ENCODE assay signal across 24 mouse cellular contexts in genomic region chr5:73241966-73242365, GRCm38 (mm10). TPM values are rescaled to one million over a fixed set of nuclear protein-coding genes. Genes with fewer than 3 reads are reported as not detected.
A peak's percentile ranks its signal among the peaks of the same experiment; 100 is the strongest.
DNase-seq lines count a peak whose midpoint lies in the region; ATAC-seq and TF ChIP-seq lines count a peak whose summit lies in the region.
"Had no signal": no experiment of that assay in that cellular context is flagged by ENCODE, and none has a peak within 500 bp of the region (broad histone marks: within the 10 kb centered on the region; RNA-seq: fewer than 3 reads in every experiment).

No protein-coding gene starts in this region.

- peaks cover 33% of the 10 kb centered on the region for H3K4me1 ChIP-seq in forebrain, embryonic 13.5 days
- peaks cover 18% of the 10 kb centered on the region for H3K4me1 ChIP-seq in forebrain, embryonic 12.5 days
- peaks cover 14% of the 10 kb centered on the region for H3K4me1 ChIP-seq in heart, adult 2 months (ENCODE audit: control insufficient read depth, insufficient read depth, low read length)
- H3K4me1 ChIP-seq in midbrain, embryonic 13.5 days (replicated peaks), result peaks cover 24% of the 10 kb centered on the region
- H3K4me1 ChIP-seq in midbrain, embryonic 11.5 days (ENCODE audit: control insufficient read depth, insufficient read depth, low read length), result peaks cover 5% of the 10 kb centered on the region
- peaks cover 9% of the 10 kb centered on the region for H3K4me1 ChIP-seq in limb, embryonic 10.5 days

- TF ChIP-seq EP300 in heart, adult 2 months (IDR thresholded peaks at IDR 0.05; ENCODE audit: insufficient read depth, low read depth, low read length), result no peak

- TF ChIP-seq POLR2A in heart, adult 2 months (IDR thresholded peaks at IDR 0.05; ENCODE audit: insufficient read depth, low read depth, low read length), result no peak
- no peak for TF ChIP-seq POLR2A in brain, embryonic 14.5 days (IDR thresholded peaks at IDR 0.05; ENCODE audit: borderline replicate concordance, extremely low read depth, insufficient read depth, insufficient read length, poor library complexity, severe bottlenecking)

- no peaks in the 10 kb centered on the region for H3K36me3 ChIP-seq in forebrain, embryonic 13.5 days (ENCODE audit: poor library complexity, severe bottlenecking)
- H3K36me3 ChIP-seq in forebrain, embryonic 12.5 days (replicated peaks), result no peaks in the 10 kb centered on the region
- peaks cover 4% of the 10 kb centered on the region for H3K36me3 ChIP-seq in heart, adult 2 months (ENCODE audit: control insufficient read depth, insufficient read depth, low read length)
- H3K36me3 ChIP-seq in midbrain, embryonic 13.5 days, result no peaks in the 10 kb centered on the region
- no peaks in the 10 kb centered on the region for H3K36me3 ChIP-seq in midbrain, embryonic 11.5 days (ENCODE audit: control insufficient read depth, insufficient read depth, low read length)
- no peaks in the 10 kb centered on the region for H3K36me3 ChIP-seq in limb, embryonic 10.5 days
- H3K36me3 ChIP-seq: heart, embryonic 13.5 days; hindbrain, embryonic 10.5 days; hindbrain, embryonic 15.5 days; intestine, embryonic 15.5 days; limb, embryonic 13.5 days; lung, embryonic 15.5 days; midbrain, embryonic 10.5 days; stomach, embryonic 15.5 days had no signal

- TF ChIP-seq CTCF in heart, adult 2 months (IDR thresholded peaks at IDR 0.05), result no peak
- TF ChIP-seq CTCF in brain, embryonic 14.5 days (IDR thresholded peaks at IDR 0.05; ENCODE audit: borderline replicate concordance, extremely low read depth, insufficient read depth, insufficient read length), result no peak

- no peak overlapping the region for H3K4me2 ChIP-seq in forebrain, embryonic 13.5 days
- H3K4me2 ChIP-seq in forebrain, embryonic 12.5 days, result no peak overlapping the region
- no peak overlapping the region for H3K4me2 ChIP-seq in midbrain, embryonic 13.5 days (replicated peaks)
- no peak overlapping the region for H3K4me2 ChIP-seq in midbrain, embryonic 11.5 days
- H3K4me2 ChIP-seq: heart, embryonic 13.5 days; hindbrain, embryonic 15.5 days; intestine, embryonic 15.5 days; limb, embryonic 13.5 days; liver, embryonic 11.5 days; lung, embryonic 15.5 days; stomach, embryonic 15.5 days had no signal

- WGBS in forebrain, embryonic 13.5 days, result 45% methylated on average over 8 of the region's 8 CpGs
- WGBS in forebrain, embryonic 12.5 days, result 70% methylated on average over 8 of the region's 8 CpGs
- WGBS in heart, adult 2 months, result 27% methylated on average over 8 of the region's 8 CpGs
- WGBS in midbrain, embryonic 13.5 days, result 65% methylated on average over 8 of the region's 8 CpGs
- WGBS in midbrain, embryonic 11.5 days, result 81% methylated on average over 8 of the region's 8 CpGs
- 94% methylated on average over 8 of the region's 8 CpGs for WGBS in limb, embryonic 10.5 days

- intact Hi-C loops in heart, adult 2 months (cut with DNase I), result no loop called here
- intact Hi-C loops in heart, postnatal 14 days (cut with DNase I), result no loop called here

- 0 out of 2 replicates have a peak overlapping the region, but pooled peaks have one; percentile 27 for H3K27ac ChIP-seq in forebrain, embryonic 13.5 days
- H3K27ac ChIP-seq in forebrain, embryonic 12.5 days, result no peak overlapping the region
- H3K27ac ChIP-seq in heart, adult 2 months, result peak overlapping the region; percentile 18; the same call in 1 of the 2 replicates
- 0 out of 2 replicates have a peak overlapping the region, but pooled peaks have one; percentile 5 for H3K27ac ChIP-seq in midbrain, embryonic 13.5 days
- no peak overlapping the region for H3K27ac ChIP-seq in midbrain, embryonic 11.5 days (ENCODE audit: low read depth, low read length)
- H3K27ac ChIP-seq in limb, embryonic 10.5 days, result no peak overlapping the region
- H3K27ac ChIP-seq: heart, embryonic 13.5 days; hindbrain, embryonic 10.5 days; hindbrain, embryonic 15.5 days; intestine, embryonic 15.5 days; limb, embryonic 13.5 days; lung, embryonic 15.5 days; midbrain, embryonic 10.5 days; stomach, embryonic 15.5 days had no signal

- no peak for DNase-seq in heart, adult 2 months
- no peak for DNase-seq in heart, postnatal 14 days
- no peak for DNase-seq in midbrain, embryonic 11.5 days (ENCODE audit: low spot score, missing footprints)
- peak; percentile 61 for DNase-seq in brain, embryonic 14.5 days (ENCODE audit: low read depth)
- no peak for DNase-seq in limb, embryonic 10.5 days (ENCODE audit: low spot score)
- DNase-seq: adrenal gland, adult 2 months; gastrocnemius, postnatal 25 days; heart, adult 11 months; heart, postnatal 10 days; kidney, adult 9 months; kidney, postnatal 10 days; right cerebral cortex, postnatal 25 days had no signal

- H3K9ac ChIP-seq in forebrain, embryonic 13.5 days, result no peak overlapping the region
- no peak overlapping the region for H3K9ac ChIP-seq in forebrain, embryonic 12.5 days
- no peak overlapping the region for H3K9ac ChIP-seq in heart, adult 2 months (ENCODE audit: low read depth, low read length)
- H3K9ac ChIP-seq in midbrain, embryonic 13.5 days (replicated peaks), result no peak overlapping the region
- no peak overlapping the region for H3K9ac ChIP-seq in midbrain, embryonic 11.5 days (ENCODE audit: low read length)
- H3K9ac ChIP-seq: heart, embryonic 13.5 days; hindbrain, embryonic 15.5 days; intestine, embryonic 15.5 days; limb, embryonic 13.5 days; lung, embryonic 15.5 days; stomach, embryonic 15.5 days had no signal

- ATAC-seq in forebrain, embryonic 13.5 days, result no peak; the same call in 1 of the 2 replicates
- no peak for ATAC-seq in forebrain, embryonic 12.5 days (ENCODE audit: low FRiP score)
- ATAC-seq in midbrain, embryonic 13.5 days, result no peak
- ATAC-seq in midbrain, embryonic 11.5 days (ENCODE audit: low FRiP score), result no peak
- ATAC-seq: intestine, embryonic 15.5 days had no signal

- H3K27me3 ChIP-seq in forebrain, embryonic 13.5 days, result no peaks in the 10 kb centered on the region
- no peaks in the 10 kb centered on the region for H3K27me3 ChIP-seq in forebrain, embryonic 12.5 days
- H3K27me3 ChIP-seq in heart, adult 2 months (ENCODE audit: control insufficient read depth, insufficient read depth, low read length), result no peaks in the 10 kb centered on the region
- H3K27me3 ChIP-seq in midbrain, embryonic 13.5 days, result no peaks in the 10 kb centered on the region
- H3K27me3 ChIP-seq in midbrain, embryonic 11.5 days (ENCODE audit: control insufficient read depth, insufficient read depth, low read length), result no peaks in the 10 kb centered on the region
- H3K27me3 ChIP-seq in limb, embryonic 10.5 days (ENCODE audit: low read depth, poor library complexity, severe bottlenecking), result no peaks in the 10 kb centered on the region
- H3K27me3 ChIP-seq: heart, embryonic 13.5 days; hindbrain, embryonic 15.5 days; intestine, embryonic 15.5 days; limb, embryonic 13.5 days; lung, embryonic 15.5 days; stomach, embryonic 15.5 days had no signal

- no peak overlapping the region for H3K4me3 ChIP-seq in forebrain, embryonic 13.5 days
- H3K4me3 ChIP-seq in forebrain, embryonic 12.5 days (replicated peaks), result no peak overlapping the region
- no peak overlapping the region for H3K4me3 ChIP-seq in heart, adult 2 months
- no peak overlapping the region for H3K4me3 ChIP-seq in midbrain, embryonic 13.5 days (replicated peaks)
- no peak overlapping the region for H3K4me3 ChIP-seq in midbrain, embryonic 11.5 days (ENCODE audit: low read depth, low read length)
- no peak overlapping the region for H3K4me3 ChIP-seq in limb, embryonic 10.5 days
- H3K4me3 ChIP-seq: heart, embryonic 13.5 days; hindbrain, embryonic 10.5 days; hindbrain, embryonic 15.5 days; intestine, embryonic 15.5 days; limb, embryonic 13.5 days; lung, embryonic 15.5 days; midbrain, embryonic 10.5 days; stomach, embryonic 15.5 days had no signal

- H3K79me2 ChIP-seq in heart, adult 2 months (replicated peaks; ENCODE audit: control insufficient read depth, insufficient read depth, low read length), result peaks cover 14% of the 10 kb centered on the region

- no peaks in the 10 kb centered on the region for H3K9me3 ChIP-seq in forebrain, embryonic 13.5 days (replicated peaks)
- no peaks in the 10 kb centered on the region for H3K9me3 ChIP-seq in forebrain, embryonic 12.5 days
- no peaks in the 10 kb centered on the region for H3K9me3 ChIP-seq in midbrain, embryonic 13.5 days
- no peaks in the 10 kb centered on the region for H3K9me3 ChIP-seq in midbrain, embryonic 11.5 days (ENCODE audit: control insufficient read depth, low read length)
- H3K9me3 ChIP-seq in limb, embryonic 10.5 days (replicated peaks), result no peaks in the 10 kb centered on the region
- H3K9me3 ChIP-seq: heart, embryonic 13.5 days; hindbrain, embryonic 10.5 days; hindbrain, embryonic 15.5 days; intestine, embryonic 15.5 days; limb, embryonic 13.5 days; lung, embryonic 15.5 days; midbrain, embryonic 10.5 days; stomach, embryonic 15.5 days had no signal

RNA-seq across cellular contexts. Expression of gene Fryl, which starts 14.5 kb away (rescaled TPM):
- polyA plus RNA-seq in forebrain, embryonic 13.5 days (2015; fragmentation: Nextera tagmentation; extraction: Ambion mirVana), result 46.1 and 46.7 TPM in 2 replicates
- polyA plus RNA-seq in forebrain, embryonic 12.5 days (2016; fragmentation: Nextera tagmentation; extraction: Ambion mirVana), result 49.7 and 53.4 TPM in 2 replicates
- total RNA-seq in heart, adult 2 months (2021), result 10 to 100 TPM; 32.9 to 40.7 TPM
- 25.9 and 27.4 TPM in 2 replicates for polyA plus RNA-seq in heart, adult 2 months (2012; rRNA removed)
- total RNA-seq in heart, postnatal 14 days (2021), result 10 to 100 TPM; 45.9 to 50.9 TPM
- polyA plus RNA-seq in midbrain, embryonic 13.5 days (2015; fragmentation: Nextera tagmentation; extraction: Ambion mirVana), result 48.2 and 51.2 TPM in 2 replicates
- polyA plus RNA-seq in midbrain, embryonic 11.5 days (2014; fragmentation: Nextera tagmentation; extraction: Ambion mirVana), result 39.0 and 42.5 TPM in 2 replicates
- 43.1 and 69.8 TPM in 2 replicates for polyA plus RNA-seq in brain, embryonic 14.5 days (2012; rRNA removed)
- 22.4 and 22.6 TPM in 2 replicates for polyA plus RNA-seq in limb, embryonic 10.5 days (2016; fragmentation: Nextera tagmentation; extraction: Ambion mirVana)

RNA-seq across cellular contexts. Expression of gene Ociad1, which starts 50.6 kb away (rescaled TPM):
- 212 and 221 TPM in 2 replicates for polyA plus RNA-seq in forebrain, embryonic 13.5 days (2015; fragmentation: Nextera tagmentation; extraction: Ambion mirVana)
- 182 and 191 TPM in 2 replicates for polyA plus RNA-seq in forebrain, embryonic 12.5 days (2016; fragmentation: Nextera tagmentation; extraction: Ambion mirVana)
- 100 to 1,000 TPM; 232 to 249 TPM for total RNA-seq in heart, adult 2 months (2021)
- polyA plus RNA-seq in heart, adult 2 months (2012; rRNA removed), result 83.4 and 133 TPM in 2 replicates
- total RNA-seq in heart, postnatal 14 days (2021), result 100 to 1,000 TPM; 239 to 245 TPM
- 249 and 251 TPM in 2 replicates for polyA plus RNA-seq in midbrain, embryonic 13.5 days (2015; fragmentation: Nextera tagmentation; extraction: Ambion mirVana)
- polyA plus RNA-seq in midbrain, embryonic 11.5 days (2014; fragmentation: Nextera tagmentation; extraction: Ambion mirVana), result 159 and 168 TPM in 2 replicates
- 162 and 184 TPM in 2 replicates for polyA plus RNA-seq in brain, embryonic 14.5 days (2012; rRNA removed)
- 130 and 154 TPM in 2 replicates for polyA plus RNA-seq in limb, embryonic 10.5 days (2016; fragmentation: Nextera tagmentation; extraction: Ambion mirVana)

Comparison
In these comparisons a context has a peak if more than half of its experiments do, and no peak if none do; other contexts are left out.
1. H3K27ac ChIP-seq: peak in forebrain, embryonic 13.5 days (single experiment), heart, adult 2 months (single experiment) and midbrain, embryonic 13.5 days (single experiment); none in forebrain, embryonic 12.5 days (single experiment), midbrain, embryonic 11.5 days (single experiment) and limb, embryonic 10.5 days (single experiment).